In genomic region chr10:69654866-69655633, GRCm38 (mm10) we compare ENCODE assay signal across 8 mouse cellular contexts.
A peak's percentile ranks its signal among the peaks of the same experiment; 100 is the strongest.
DNase-seq lines count a peak whose midpoint lies in the region; ATAC-seq and TF ChIP-seq lines count a peak whose summit lies in the region.

No protein-coding gene starts in this region.

- no peaks in the 10 kb centered on the region for H3K27me3 ChIP-seq in forebrain, embryonic 13.5 days

- intact Hi-C loops in heart, postnatal 25 days (cut with DNase I) = loop anchor here (1.0 to 10.0 kb wide), 5 partner anchors 43 to 640 kb away; no protein-coding TSS in a partner anchor

- no peak overlapping the region for H3K4me3 ChIP-seq in forebrain, embryonic 13.5 days

- no peak overlapping the region for H3K27ac ChIP-seq in forebrain, embryonic 13.5 days

- no peak overlapping the region for H3K4me2 ChIP-seq in forebrain, embryonic 13.5 days

- ATAC-seq in forebrain, embryonic 13.5 days = peak; percentile 54

- H3K9me3 ChIP-seq in forebrain, embryonic 13.5 days (replicated peaks) = no peaks in the 10 kb centered on the region

- peak; percentile 42; the same call in 1 of the 2 replicates for TF ChIP-seq CTCF in brain, embryonic 14.5 days (IDR thresholded peaks at IDR 0.05; ENCODE audit: borderline replicate concordance, extremely low read depth, insufficient read depth, insufficient read length)

- TF ChIP-seq POLR2A in brain, embryonic 14.5 days (IDR thresholded peaks at IDR 0.05; ENCODE audit: borderline replicate concordance, extremely low read depth, insufficient read depth, insufficient read length, poor library complexity, severe bottlenecking) = no peak

- peak; percentile 41 to 76 for DNase-seq in heart, adult 18-20 months
- DNase-seq in heart, postnatal 25 days (ENCODE audit: low spot score) = no peak
- peak; percentile 61 for DNase-seq in 416B (ENCODE audit: low read depth)
- DNase-seq in brain, embryonic 14.5 days (ENCODE audit: low read depth) = peak; percentile 86
- DNase-seq in kidney, postnatal 14 days = peak; percentile 78
- peak; percentile 74 for DNase-seq in mesoderm, embryonic 11.5 days (ENCODE audit: low read depth, low spot score)
- peak; percentile 25 for DNase-seq in thymus, postnatal 4 days

- no peak overlapping the region for H3K9ac ChIP-seq in forebrain, embryonic 13.5 days

- peaks cover 24% of the 10 kb centered on the region for H3K4me1 ChIP-seq in forebrain, embryonic 13.5 days

- WGBS in forebrain, embryonic 13.5 days = 21% methylated on average over 13 of the region's 13 CpGs

- H3K36me3 ChIP-seq in forebrain, embryonic 13.5 days (ENCODE audit: poor library complexity, severe bottlenecking) = no peaks in the 10 kb centered on the region
